Mouse (Mus musculus) regulatory T cell (primary cell): ENCODE results near the gene 1700011M02Rik.
"Not testable (repeated sequence)": the region's sequence is repeated elsewhere in the genome, so short reads cannot be mapped to it uniquely, and the experiment has no call there.

Source experiments
- in situ Hi-C: fragments of 300-600 bp; cut with MboI, MseI; formaldehyde crosslinking; loops from one replicate; pipeline ENCODE4 v1.15.1; 2025; ENCODE audit warnings: high pct_unique_total_duplicates

1700011M02Rik gene

GRCm38 (mm10) chrX:102908587-102908986, at the start of gene 1700011M02Rik, which contains the start of gene Dmrtc1a:
Gene 1700011M02Rik, plus strand, starts transcription at chrX:102908905.
Gene Dmrtc1a, minus strand, starts transcription at chrX:102908687.
- in situ Hi-C loops, result not testable (repeated sequence)

GRCm38 (mm10) chrX:102867871-102868270, 40.8 kb upstream of the 1700011M02Rik start, which contains the start of gene 1700031F05Rik:
Gene 1700031F05Rik, minus strand, starts transcription at chrX:102867971.
- in situ Hi-C loops, result no loop called here

DNA sequence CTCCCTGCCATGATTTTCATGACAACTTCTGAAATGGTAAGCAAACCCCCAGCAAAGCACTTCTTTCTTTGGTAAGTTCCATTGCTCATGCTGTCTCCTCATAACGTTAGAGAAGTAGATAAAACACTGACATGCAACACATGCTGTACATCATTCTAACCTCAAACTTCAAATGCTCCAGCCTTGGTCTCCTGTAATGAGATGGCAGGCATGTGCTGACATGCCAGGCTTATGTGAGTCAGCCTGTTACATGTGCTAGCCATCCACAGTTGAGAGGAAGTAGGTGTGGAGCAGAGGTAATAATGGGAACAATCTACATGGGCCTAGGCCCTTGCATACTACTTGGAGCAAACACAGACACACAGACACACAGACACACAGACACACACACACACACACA, 6.1 kb downstream of the 1700011M02Rik start:
- in situ Hi-C loops, result not testable (repeated sequence)

GRCm38 (mm10) chrX:102926707-102927106, 18.0 kb downstream of the 1700011M02Rik start:
- in situ Hi-C loops, result not testable (repeated sequence)

- in situ Hi-C loops, result not testable (repeated sequence)
Measured at GRCm38 (mm10) chrX:102928072-102928471, 19.4 kb downstream of the 1700011M02Rik start, which contains the start of gene 1700018G05Rik. Gene 1700018G05Rik, plus strand, starts transcription at chrX:102928372.

DNA sequence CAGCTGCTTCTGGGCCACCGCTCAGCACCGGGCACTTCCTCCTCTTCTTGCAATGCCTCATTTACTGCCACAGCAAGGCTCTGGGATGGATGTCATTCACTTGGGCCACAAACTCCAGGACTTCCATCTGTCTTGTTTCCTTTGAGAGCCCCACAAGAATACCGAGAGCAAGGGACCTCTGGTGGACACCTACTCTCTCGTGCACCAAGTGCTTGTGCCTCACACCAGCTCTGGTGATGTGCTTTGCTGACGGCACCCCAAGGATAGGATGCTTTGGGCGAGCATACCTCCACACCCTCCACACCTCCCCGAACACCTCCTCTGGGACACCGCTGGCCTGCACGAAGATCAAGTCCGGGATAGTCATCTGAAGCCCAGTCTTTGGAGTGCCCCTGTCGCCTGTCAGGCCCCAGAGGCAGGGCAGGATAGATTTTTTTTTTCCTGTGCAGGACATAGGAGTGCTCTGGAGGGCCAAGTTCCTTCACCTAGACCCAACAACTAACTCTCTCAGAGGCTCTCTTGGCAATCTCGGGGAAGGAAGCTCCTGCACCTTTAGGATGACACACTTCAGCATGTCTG, 24.4 kb downstream of the 1700011M02Rik start:
- in situ Hi-C loops, result loop anchor here (5.0 kb wide), 1 partner anchor 251 kb away; no protein-coding TSS in a partner anchor

- in situ Hi-C loops, result loop anchor here (5.0 kb wide), 1 partner anchor 251 kb away; no protein-coding TSS in a partner anchor
Measured at GRCm38 (mm10) chrX:102933571-102934394, 25.1 kb downstream of the 1700011M02Rik start.

DNA sequence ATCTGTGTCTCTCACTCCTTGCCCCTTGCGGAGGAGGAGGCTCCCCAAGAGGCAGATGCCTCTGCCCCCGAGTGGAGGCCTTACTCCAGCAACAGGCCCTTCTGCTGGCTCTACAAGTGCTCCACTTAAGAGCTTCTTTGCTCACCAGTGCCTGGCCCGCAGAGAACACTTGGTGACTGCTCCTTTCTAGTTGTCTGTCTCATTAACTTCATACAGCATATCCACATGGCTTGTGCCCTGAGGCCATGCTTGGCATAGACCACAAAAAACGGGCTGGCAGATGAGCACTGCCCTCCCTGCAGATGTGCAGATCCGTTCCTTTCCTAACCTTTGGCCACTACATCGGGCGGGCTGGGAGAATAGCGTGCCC, 25.7 kb downstream of the 1700011M02Rik start:
- in situ Hi-C loops, result loop anchor here (5.0 kb wide), 1 partner anchor 252 kb away; no protein-coding TSS in a partner anchor

DNA sequence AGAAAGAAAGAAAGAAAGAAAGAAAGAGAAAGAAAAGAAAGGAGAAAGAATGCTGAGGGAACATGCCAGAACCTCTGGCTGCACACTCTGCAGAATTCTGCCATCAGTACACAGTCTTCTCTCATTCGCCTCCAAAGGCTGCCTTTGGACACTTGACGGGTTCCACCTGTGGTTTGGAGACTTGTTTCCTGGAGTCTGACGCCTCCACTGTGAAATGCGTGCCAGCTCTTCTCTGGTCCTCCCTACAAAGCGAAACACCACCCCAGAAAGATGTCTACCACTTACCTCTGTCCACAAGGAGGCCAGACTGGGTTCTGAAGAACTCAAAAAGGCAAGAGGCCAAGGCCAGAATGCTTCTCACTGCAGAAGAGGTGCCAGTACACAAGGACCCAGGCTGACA, 28.0 kb downstream of the 1700011M02Rik start:
- in situ Hi-C loops, result no loop called here

- in situ Hi-C loops, result not testable (repeated sequence)
Measured at GRCm38 (mm10) chrX:102950136-102950535, 41.4 kb downstream of the 1700011M02Rik start.

DNA sequence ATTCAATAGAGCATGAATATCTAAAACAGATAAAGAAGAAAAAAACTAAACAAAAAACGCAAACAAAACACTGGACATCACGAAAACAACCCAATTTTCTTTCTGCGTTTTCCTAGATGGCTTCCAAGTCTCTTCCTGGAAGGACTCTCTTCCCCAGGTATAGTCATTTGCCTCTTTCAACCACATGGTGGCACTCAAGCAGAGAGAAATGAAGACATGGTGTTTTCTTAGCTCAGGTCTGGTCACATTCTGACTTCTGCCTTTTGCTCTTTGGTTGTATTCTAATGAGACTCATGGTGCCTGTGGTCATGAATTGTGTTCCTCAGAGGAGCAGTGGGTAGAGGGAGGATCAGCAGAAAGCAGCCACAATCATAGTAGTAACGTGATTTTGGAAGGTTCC, 50.2 kb downstream of the 1700011M02Rik start:
- in situ Hi-C loops, result no loop called here
